13 mouse cellular contexts compared by ENCODE assay signal in genomic region chr2:81644671-81645070, GRCm38 (mm10).
"Had no signal": no experiment of that assay in that cellular context is flagged by ENCODE, and none has a peak within 500 bp of the region (broad histone marks: within the 10 kb centered on the region; RNA-seq: fewer than 3 reads in every experiment).

No protein-coding gene starts in this region.

- H3K9ac ChIP-seq: limb, embryonic 13.5 days; liver, embryonic 14.5 days; neural tube, embryonic 12.5 days had no signal

- ATAC-seq: lung, postnatal 0 days had no signal

- H3K4me2 ChIP-seq: limb, embryonic 13.5 days; neural tube, embryonic 12.5 days had no signal

- H3K4me1 ChIP-seq: limb, embryonic 13.5 days; neural tube, embryonic 12.5 days had no signal

- H3K4me3 ChIP-seq: limb, embryonic 13.5 days; neural tube, embryonic 12.5 days had no signal

- H3K27ac ChIP-seq: limb, embryonic 13.5 days; liver, embryonic 14.5 days; neural tube, embryonic 12.5 days; stomach, postnatal 0 days had no signal

- H3K27me3 ChIP-seq: limb, embryonic 13.5 days; neural tube, embryonic 12.5 days had no signal

- DNase-seq: kidney, adult 8-10 months; layer of hippocampus, adult 9-11 months; layer of hippocampus, postnatal 36 days; lung, adult 18-20 months; lung, postnatal 36 days; midbrain, embryonic 14.5 days; thymus, adult 18-20 months; thymus, postnatal 25 days had no signal

- H3K9me3 ChIP-seq: limb, embryonic 13.5 days; neural tube, embryonic 12.5 days had no signal

- H3K36me3 ChIP-seq: limb, embryonic 13.5 days; neural tube, embryonic 12.5 days had no signal
